Mouse (Mus musculus) stomach, postnatal 0 days (tissue): ENCODE results near the gene Alx3.

Experiments used
- CTCF ChIP-seq: IDR thresholded peaks from 2 replicates; pipeline ENCODE4 v1.5.1; 2016; ENCODE audit warnings: antibody characterized with exemption, low read depth, mild to moderate bottlenecking, moderate library complexity
- EP300 ChIP-seq: optimal IDR thresholded peaks from 2 replicates; pipeline ENCODE3; 2016; ENCODE audit warnings: antibody characterized with exemption

GRCm38 (mm10) chr3:107565331-107565730 is 29.5 kb upstream of the Alx3 start:
- TF ChIP-seq CTCF (no peak), EP300 (no peak)
